Mouse (Mus musculus) T-cell, adult 2 months (primary cell): ENCODE measurements around the gene Paqr8.

Experiments used
- DNase-seq: peaks from one replicate; pipeline ENCODE4 v3.0.0; 2022; ENCODE audit warnings: low spot score

Gene Paqr8

GRCm38 (mm10) chr1:20973389-20973788 is 83.0 kb downstream of the Paqr8 start:
- no peak for DNase-seq

- DNase-seq, result no peak
Measured at GRCm38 (mm10) chr1:20974341-20975135, 84.1 kb downstream of the Paqr8 start.

GRCm38 (mm10) chr1:20980553-20980952 is 90.1 kb downstream of the Paqr8 start:
- DNase-seq, result no peak

GRCm38 (mm10) chr1:20981764-20982163 is 91.4 kb downstream of the Paqr8 start:
- no peak for DNase-seq

GRCm38 (mm10) chr1:20984103-20984502 is 93.7 kb downstream of the Paqr8 start:
- DNase-seq, result no peak

- DNase-seq, result no peak
Measured at GRCm38 (mm10) chr1:20984582-20984981, 94.2 kb downstream of the Paqr8 start.

GRCm38 (mm10) chr1:20986378-20987056 is 96.1 kb downstream of the Paqr8 start:
- no peak for DNase-seq
